Mouse (Mus musculus): Measurements from ENCODE around the gene Usp20. TPM values are rescaled to one million over a fixed set of nuclear protein-coding genes. Genes with fewer than 3 reads are reported as not detected.

Usp20 gene
- total RNA-seq (2014; rRNA removed; ENCODE audit: low replicate concordance), result 78.4 and 81.7 TPM in 2 replicates
- 27.6 and 31.2 TPM in 2 replicates for polyA plus RNA-seq (2015; fragmentation: Nextera tagmentation; extraction: Ambion mirVana)

GRCm38 (mm10) chr2:30981790-30982513 lies at the start of gene Usp20, which contains the start of gene BC005624:
TSS of gene Usp20 (plus strand) at chr2:30982279.
TSS of gene BC005624 (minus strand) at chr2:30982201.
- no peak for TF ChIP-seq EP300 (IDR thresholded peaks at IDR 0.05; ENCODE audit: low read depth)
- TF ChIP-seq CTCF (IDR thresholded peaks at IDR 0.05; ENCODE audit: low read depth), result peak; percentile 13; the same call in 1 of the 2 replicates
- under 1% methylated on average over 64 of the region's 66 CpGs for WGBS

GRCm38 (mm10) chr2:30933032-30933431 lies 49.0 kb upstream of the Usp20 start:
- Histone ChIP-seq H3K4me2 (ENCODE audit: low read depth, low read length) (no peak overlapping the region), H3K9ac (replicated peaks; ENCODE audit: low read depth, low read length) (no peak overlapping the region), H3K27me3 (ENCODE audit: control insufficient read depth, insufficient read depth, low read length) (no peaks in the 10 kb centered on the region), H3K4me1 (ENCODE audit: control insufficient read depth, insufficient read depth) (peaks cover 5% of the 10 kb centered on the region; the same call in 1 of the 2 replicates), H3K27ac (ENCODE audit: low read depth) (no peak overlapping the region), H3K4me3 (ENCODE audit: low read depth, low read length) (no peak overlapping the region), H3K9me3 (replicated peaks; ENCODE audit: control insufficient read depth, low read length) (no peaks in the 10 kb centered on the region), H3K36me3 (replicated peaks; ENCODE audit: control insufficient read depth, insufficient read depth, low read length) (no peaks in the 10 kb centered on the region)
- WGBS, result 74% methylated on average over 6 of the region's 6 CpGs
- no peak for TF ChIP-seq EP300 (IDR thresholded peaks at IDR 0.05; ENCODE audit: low read depth)
- TF ChIP-seq CTCF (IDR thresholded peaks at IDR 0.05; ENCODE audit: low read depth), result no peak
- DNase-seq (ENCODE audit: low spot score) (no peak), ATAC-seq (ENCODE audit: insufficient read depth, low read depth) (no peak)

More at GRCm38 (mm10) chr2:30981790-30982513, at the start of gene Usp20, which contains the start of gene BC005624:
- peaks cover 25% of the 10 kb centered on the region for H3K36me3 ChIP-seq (replicated peaks; ENCODE audit: control insufficient read depth, insufficient read depth, low read length)
- no peaks in the 10 kb centered on the region for H3K9me3 ChIP-seq (replicated peaks; ENCODE audit: control insufficient read depth, low read length)
- peak within 1 kb of the TSS; percentile 47 for H3K9ac ChIP-seq (replicated peaks; ENCODE audit: low read depth, low read length)
- H3K4me3 ChIP-seq (ENCODE audit: low read depth, low read length), result peak within 1 kb of the TSS; percentile 68
- peaks cover 9% of the 10 kb centered on the region; the same call in 1 of the 2 replicates for H3K4me1 ChIP-seq (ENCODE audit: control insufficient read depth, insufficient read depth)
- peak; percentile 96 for ATAC-seq (ENCODE audit: insufficient read depth, low read depth)
- DNase-seq (ENCODE audit: low spot score), result peak; percentile 100
- no peaks in the 10 kb centered on the region for H3K27me3 ChIP-seq (ENCODE audit: control insufficient read depth, insufficient read depth, low read length)
- H3K4me2 ChIP-seq (ENCODE audit: low read depth, low read length), result peak within 1 kb of the TSS; percentile 83
- H3K27ac ChIP-seq (ENCODE audit: low read depth), result peak within 1 kb of the TSS; percentile 53

GRCm38 (mm10) chr2:30933917-30934450 lies 48.1 kb upstream of the Usp20 start:
- H3K9me3 ChIP-seq (replicated peaks; ENCODE audit: control insufficient read depth, low read length), result no peaks in the 10 kb centered on the region
- 14% methylated on average over 7 of the region's 7 CpGs for WGBS
- H3K4me3 ChIP-seq (ENCODE audit: low read depth, low read length), result no peak overlapping the region
- TF ChIP-seq EP300 (IDR thresholded peaks at IDR 0.05; ENCODE audit: low read depth) (no peak), CTCF (IDR thresholded peaks at IDR 0.05; ENCODE audit: low read depth) (peak; percentile 93)
- H3K27me3 ChIP-seq (ENCODE audit: control insufficient read depth, insufficient read depth, low read length), result no peaks in the 10 kb centered on the region
- H3K9ac ChIP-seq (replicated peaks; ENCODE audit: low read depth, low read length), result no peak overlapping the region
- ATAC-seq (ENCODE audit: insufficient read depth, low read depth) (peak; percentile 52), DNase-seq (ENCODE audit: low spot score) (peak; percentile 58)
- no peak overlapping the region for H3K4me2 ChIP-seq (ENCODE audit: low read depth, low read length)
- H3K36me3 ChIP-seq (replicated peaks; ENCODE audit: control insufficient read depth, insufficient read depth, low read length), result no peaks in the 10 kb centered on the region
- no peaks in the 10 kb centered on the region for H3K4me1 ChIP-seq (ENCODE audit: control insufficient read depth, insufficient read depth)
- H3K27ac ChIP-seq (ENCODE audit: low read depth), result no peak overlapping the region

DNA sequence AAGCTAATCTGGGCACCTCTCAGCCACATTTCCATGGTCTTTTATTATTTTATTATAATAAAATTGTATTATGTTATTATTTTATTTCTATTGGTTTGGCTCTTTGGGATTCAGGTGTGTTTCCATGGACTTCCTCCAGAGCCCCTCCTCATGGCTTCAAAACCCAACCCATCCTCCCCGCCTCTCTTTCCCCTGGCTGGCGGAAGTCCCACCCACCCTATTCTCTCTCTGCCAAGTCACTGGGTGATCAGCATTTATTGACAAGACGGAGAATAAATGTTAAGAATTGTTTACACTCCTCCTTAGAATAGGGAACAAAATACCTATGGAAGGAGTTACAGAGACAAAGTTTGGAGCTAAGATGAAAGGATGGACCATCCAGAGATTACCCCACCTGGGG lies 45.3 kb upstream of the Usp20 start:
- Histone ChIP-seq H3K4me3 (ENCODE audit: low read depth, low read length) (no peak overlapping the region), H3K27me3 (ENCODE audit: control insufficient read depth, insufficient read depth, low read length) (no peaks in the 10 kb centered on the region), H3K36me3 (replicated peaks; ENCODE audit: control insufficient read depth, insufficient read depth, low read length) (no peaks in the 10 kb centered on the region), H3K4me1 (ENCODE audit: control insufficient read depth, insufficient read depth) (no peaks in the 10 kb centered on the region), H3K9ac (replicated peaks; ENCODE audit: low read depth, low read length) (no peak overlapping the region), H3K9me3 (replicated peaks; ENCODE audit: control insufficient read depth, low read length) (no peaks in the 10 kb centered on the region), H3K4me2 (ENCODE audit: low read depth, low read length) (no peak overlapping the region), H3K27ac (ENCODE audit: low read depth) (no peak overlapping the region)
- no peak for ATAC-seq (ENCODE audit: insufficient read depth, low read depth)
- DNase-seq (ENCODE audit: low spot score), result no peak
- TF ChIP-seq CTCF (IDR thresholded peaks at IDR 0.05; ENCODE audit: low read depth), result no peak
- no peak for TF ChIP-seq EP300 (IDR thresholded peaks at IDR 0.05; ENCODE audit: low read depth)
- 72% methylated on average over 3 of the region's 3 CpGs for WGBS

DNA sequence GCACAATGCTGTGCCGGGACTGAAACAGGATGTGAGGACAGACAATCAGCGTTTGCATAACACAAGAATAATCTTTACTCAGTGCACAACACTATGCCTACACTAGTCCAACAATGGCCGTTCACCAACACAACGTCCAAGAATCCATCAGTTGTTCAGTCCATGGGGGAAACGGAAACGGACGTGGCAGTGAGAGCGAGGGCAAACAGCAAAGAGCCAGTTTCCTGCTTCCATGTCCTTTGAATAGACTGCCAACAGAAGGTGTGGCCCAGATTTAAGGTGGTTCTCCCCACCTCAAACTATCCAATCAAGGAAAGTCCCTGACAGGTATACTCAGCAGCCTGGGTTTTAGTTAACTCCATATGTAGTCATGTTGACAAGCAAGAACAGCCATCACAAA lies 44.3 kb upstream of the Usp20 start:
- Histone ChIP-seq H3K4me1 (ENCODE audit: control insufficient read depth, insufficient read depth) (no peaks in the 10 kb centered on the region), H3K36me3 (replicated peaks; ENCODE audit: control insufficient read depth, insufficient read depth, low read length) (no peaks in the 10 kb centered on the region), H3K9me3 (replicated peaks; ENCODE audit: control insufficient read depth, low read length) (no peaks in the 10 kb centered on the region), H3K4me3 (ENCODE audit: low read depth, low read length) (no peak overlapping the region), H3K27me3 (ENCODE audit: control insufficient read depth, insufficient read depth, low read length) (no peaks in the 10 kb centered on the region), H3K4me2 (ENCODE audit: low read depth, low read length) (no peak overlapping the region), H3K9ac (replicated peaks; ENCODE audit: low read depth, low read length) (no peak overlapping the region), H3K27ac (ENCODE audit: low read depth) (no peak overlapping the region)
- ATAC-seq (ENCODE audit: insufficient read depth, low read depth) (no peak), DNase-seq (ENCODE audit: low spot score) (no peak)
- TF ChIP-seq CTCF (IDR thresholded peaks at IDR 0.05; ENCODE audit: low read depth) (no peak), EP300 (IDR thresholded peaks at IDR 0.05; ENCODE audit: low read depth) (no peak)
- 64% methylated on average over 8 of the region's 8 CpGs for WGBS

Data from heart, postnatal 0 days (tissue).